Mouse (Mus musculus) adrenal gland, adult 8-10 months (tissue): Measurements from ENCODE around the gene Zfp712. TPM values are rescaled to one million over a fixed set of nuclear protein-coding genes. Genes with fewer than 3 reads are reported as not detected.

Experiments
- DNase-seq: peaks from one replicate; pipeline ENCODE4 v3.0.0; 2022
- total RNA-seq, 4 experiments: library from RNA; stranded (reverse); gene quantifications; 2 replicates each; pipeline ENCODE4 v1.2.4; 2022

The Zfp712 gene
- 1 to 10 TPM; 1.7 to 2.9 (median 2.2) TPM for total RNA-seq

DNA sequence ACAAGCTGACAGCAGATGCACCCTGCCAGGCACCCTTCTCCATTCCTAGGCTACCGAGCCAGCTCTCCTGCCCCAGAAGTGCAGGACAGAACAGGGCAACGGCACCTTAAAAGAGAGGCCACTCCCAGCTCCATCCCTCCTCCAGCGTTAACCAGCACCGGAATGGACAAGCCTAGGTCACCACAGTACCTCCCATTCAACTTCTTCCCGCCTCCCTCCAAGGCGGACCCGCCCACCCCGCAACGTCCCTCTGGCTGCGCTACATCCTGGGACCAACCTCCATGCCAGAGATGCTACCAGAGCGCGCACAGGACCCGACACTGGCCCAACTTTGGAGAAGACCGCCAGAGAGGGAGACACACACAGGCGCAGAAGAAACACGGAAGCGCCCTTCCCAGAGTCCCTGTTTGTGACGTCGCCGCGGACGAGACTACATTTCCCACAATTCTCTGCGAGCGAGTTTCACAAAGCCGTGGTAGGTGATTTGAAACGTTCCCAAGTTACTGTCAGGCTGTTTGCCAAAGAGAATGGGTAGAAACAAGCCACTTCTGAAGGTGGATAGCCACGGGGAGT lies at the start of gene Zfp712:
Zfp712 (minus strand) TSS at position 385 of the 573 bp plus-strand sequence.
- DNase-seq = peak; percentile 92

DNA sequence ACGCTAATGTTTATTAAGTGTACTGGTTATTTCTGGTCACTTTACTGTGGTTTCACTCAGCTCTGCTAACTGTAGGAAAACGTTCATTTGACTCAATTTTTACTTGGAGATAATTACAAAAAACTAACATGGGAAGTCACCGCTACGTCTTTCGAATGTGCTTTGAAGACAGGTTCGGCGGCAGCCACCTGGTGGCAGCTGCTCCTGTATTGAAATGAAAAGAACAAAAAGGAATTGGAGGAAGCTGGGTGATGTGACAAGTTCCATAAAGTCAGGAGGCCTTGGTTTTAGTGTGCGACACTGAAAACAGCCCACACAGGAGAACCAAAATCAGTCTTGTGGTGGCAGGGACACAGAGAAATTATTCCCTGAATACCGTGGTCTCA lies 47.8 kb upstream of the Zfp712 start:
- peak; percentile 19 for DNase-seq

DNA sequence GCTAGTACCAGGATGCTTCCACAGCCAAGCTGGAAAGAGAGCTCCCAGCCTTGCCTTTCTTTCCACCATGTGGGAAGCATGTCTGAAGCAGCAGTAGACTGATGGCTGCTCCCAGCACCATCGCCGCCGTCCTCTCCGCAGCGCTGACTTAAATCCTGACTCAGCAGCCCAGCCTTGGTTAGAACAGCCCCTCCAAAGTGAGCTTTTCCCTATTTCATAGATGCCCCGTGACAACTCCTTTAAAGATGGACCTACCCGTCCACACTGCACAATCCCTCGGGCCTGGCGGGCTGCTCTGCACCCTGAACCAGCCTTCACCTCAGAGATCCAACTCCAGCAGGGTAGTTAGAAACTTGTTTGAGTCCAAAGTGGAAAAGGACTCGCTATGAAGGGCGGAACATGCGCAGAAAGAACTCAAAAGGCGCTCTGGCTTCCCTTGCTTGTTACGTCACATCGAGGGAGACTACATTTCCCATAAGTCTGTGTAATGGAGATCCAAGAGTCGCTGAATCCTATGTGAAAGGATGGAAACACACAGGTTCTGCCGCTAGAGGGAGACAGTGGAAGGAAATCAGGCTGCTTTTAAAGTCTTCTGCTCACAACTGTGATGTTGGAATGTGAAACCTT lies 47.3 kb upstream of the Zfp712 start, which contains the start of gene Gm28557:
Gm28557 (minus strand) TSS at position 411 of the 627 bp plus-strand sequence.
- peak; percentile 89 for DNase-seq

DNA sequence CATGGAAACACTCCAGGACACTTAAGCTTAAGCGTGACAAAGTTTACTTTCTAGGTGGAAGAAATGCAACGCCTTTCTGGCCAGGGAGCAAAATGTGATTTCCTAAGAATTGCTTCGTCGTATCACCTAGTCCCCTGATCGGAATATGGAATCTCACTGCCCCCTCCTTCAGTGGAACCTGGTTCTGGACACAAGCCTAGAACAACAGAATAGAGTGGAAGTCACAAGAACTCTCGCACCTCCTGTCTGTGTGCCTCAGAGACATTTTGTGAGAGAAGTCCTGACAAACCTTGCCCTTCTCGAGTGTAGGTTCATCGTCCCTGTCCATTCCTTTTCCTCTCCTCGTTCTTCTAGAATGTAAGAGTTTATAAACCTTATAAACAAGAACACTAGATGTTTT lies 46.7 kb upstream of the Zfp712 start:
- no peak for DNase-seq

DNA sequence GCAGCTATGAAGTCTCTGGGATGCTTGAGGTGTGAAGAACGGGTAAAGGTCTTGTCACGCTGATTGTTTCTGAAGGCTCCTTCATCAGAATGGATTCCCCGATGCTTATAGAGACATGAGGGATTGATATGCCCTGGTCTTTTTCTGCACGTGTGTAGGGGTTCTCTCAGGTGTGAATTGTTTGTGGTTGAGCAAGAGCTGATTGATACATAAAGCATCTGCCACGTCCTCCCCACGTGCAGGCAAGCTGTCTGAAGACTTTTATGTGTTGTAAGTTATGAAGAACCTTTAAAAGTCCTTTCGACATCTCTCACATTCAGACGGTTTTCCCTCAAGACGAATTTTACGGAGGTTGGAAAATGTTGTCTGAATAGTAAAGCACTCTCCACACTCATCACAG lies 36.9 kb upstream of the Zfp712 start, which contains the start of gene Zfp708:
Zfp708 (minus strand) TSS at position 101 of the 400 bp plus-strand sequence.
- DNase-seq = no peak

DNA sequence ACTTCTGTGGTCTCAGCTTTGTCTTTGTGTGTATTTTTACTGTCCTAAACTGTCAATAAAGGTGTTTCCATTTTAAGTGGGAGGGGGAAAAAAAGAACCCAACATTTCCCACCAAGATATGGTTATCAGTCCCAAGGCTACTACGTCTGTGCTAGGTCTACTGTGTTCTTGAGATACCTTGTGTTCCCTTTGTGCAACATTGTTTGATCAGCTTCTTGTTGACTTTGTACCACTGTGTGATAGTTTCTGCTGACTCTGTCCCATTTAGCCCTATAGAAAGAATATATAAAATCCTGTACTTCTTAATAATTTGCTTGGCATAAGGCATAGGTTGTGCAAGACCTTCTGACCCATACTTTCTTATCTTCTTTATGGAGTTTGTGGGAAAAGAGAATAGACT lies 29.2 kb upstream of the Zfp712 start:
- no peak for DNase-seq

DNA sequence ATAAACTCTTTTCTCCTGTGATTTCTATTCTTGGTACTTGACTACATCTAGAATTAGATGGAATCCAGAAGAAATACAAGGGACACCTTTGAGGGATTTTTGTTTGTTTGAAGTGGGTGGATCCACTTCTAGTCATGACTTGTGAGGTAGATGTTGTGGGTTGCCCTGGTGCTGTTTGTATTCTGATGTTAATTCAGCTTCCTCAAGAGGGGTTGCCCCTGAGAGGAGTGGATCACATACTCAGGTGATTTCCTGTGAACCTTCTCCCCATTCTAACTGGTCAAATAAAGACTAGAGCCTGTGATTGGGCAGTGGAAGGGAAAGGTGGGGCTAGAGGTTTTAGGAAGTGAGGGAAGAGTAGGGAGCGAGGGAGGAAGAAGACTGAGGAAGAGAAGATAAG lies 21.0 kb upstream of the Zfp712 start:
- DNase-seq = no peak

DNA sequence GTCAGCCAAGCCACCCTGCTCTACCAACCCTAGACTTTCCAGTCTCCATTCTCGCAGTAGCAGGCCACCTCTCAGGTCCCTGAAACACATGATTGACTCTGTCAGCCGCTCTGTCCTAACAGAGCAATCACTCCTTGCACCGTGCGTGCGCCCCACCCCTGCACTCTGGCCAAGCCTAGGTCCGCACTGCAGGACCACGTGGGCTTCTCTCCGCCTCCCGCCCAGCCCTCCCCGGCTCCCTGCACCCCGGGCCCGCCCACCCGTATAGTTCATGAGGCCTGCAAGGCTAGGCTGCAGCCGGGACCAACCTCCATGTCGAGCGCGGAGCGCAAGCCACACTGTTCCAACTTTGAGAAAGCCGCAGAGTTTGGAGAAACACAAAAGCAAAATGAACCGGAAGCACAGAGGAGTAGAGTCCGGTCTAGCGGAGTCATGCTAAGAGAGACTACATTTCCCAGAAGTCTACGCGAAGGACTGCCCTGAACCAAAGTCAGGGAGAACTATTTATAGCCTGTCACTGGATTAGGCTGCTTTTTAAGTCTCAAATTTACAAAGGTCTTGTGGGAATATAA lies 20.3 kb upstream of the Zfp712 start:
- peak; percentile 68 for DNase-seq

DNA sequence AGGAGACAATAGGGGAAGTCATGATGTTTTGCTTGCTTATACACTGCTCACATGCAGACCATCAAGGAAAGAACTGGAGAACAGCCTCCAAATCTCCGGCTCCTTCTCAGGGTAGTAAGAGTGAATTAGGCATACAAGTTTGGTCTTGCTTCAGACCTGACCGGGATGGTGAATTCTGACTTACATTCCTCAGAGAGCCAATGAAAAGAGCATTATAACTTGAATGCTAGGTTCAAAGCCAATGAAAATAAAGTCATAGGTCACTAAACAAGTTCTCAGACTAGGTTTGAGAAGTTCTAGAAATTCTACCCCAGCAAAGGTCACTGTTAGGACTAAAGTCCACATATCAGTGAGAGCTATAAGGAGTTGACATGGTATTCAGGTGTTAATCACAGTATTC lies 16.3 kb upstream of the Zfp712 start:
- DNase-seq = no peak

DNA sequence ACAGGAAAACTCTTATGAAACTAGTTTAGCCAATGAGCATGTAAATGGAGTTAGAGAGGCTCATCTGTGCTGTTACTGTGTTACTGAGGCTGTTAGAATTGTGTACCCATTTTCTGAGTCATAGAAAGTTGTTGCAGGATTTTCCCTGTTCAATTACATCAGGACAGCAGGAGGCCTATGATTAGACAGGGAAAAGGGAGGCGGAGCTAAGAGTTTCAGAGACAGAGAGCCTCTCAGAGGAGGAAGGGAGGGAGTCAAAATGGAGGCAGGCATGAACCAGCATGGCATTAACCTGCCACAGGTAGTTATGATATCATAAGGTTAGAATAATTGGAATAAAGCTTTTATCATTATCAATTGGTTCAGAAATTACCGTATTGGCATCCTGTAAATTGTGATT lies 11.8 kb upstream of the Zfp712 start:
- no peak for DNase-seq

DNA sequence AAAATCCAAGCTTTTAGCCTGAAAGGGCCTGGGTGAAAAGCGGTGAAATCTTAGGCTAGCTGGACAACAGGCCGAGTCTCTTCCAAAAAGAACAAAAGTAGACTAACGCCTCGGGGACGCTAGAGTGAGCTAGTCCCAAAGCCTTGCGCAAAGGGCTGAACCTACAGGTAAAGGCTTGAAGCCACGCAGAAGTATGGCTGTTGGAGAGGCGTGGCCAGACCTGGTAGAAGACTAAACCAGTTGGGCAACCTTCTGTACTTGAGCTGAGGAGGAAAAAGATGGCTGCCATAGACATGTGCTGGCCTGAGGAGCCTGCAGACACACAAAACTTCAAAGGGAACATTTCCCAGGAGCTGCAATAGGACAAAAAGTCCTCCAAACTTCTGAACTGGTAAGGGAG lies 4.4 kb upstream of the Zfp712 start:
- no peak for DNase-seq

DNA sequence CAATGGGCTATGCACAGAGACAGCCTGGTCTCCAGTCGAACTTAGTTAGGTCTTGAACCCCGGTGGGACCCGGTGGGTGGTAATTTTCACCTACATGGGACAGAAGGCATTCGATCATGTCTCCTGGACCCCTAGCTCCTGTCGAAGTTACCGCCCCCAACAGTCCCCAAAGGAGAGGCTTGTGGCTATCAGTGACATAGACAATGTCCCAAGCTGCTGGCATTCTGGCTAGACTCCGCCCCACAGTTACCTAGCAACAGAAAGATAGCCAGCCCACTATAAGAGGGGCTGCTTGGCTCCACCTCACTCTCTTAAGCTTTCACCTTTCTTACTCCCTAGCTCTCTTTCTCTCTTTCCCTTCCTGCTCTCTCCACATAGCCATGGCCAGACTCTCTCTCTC lies 1.5 kb upstream of the Zfp712 start:
- DNase-seq = no peak

DNA sequence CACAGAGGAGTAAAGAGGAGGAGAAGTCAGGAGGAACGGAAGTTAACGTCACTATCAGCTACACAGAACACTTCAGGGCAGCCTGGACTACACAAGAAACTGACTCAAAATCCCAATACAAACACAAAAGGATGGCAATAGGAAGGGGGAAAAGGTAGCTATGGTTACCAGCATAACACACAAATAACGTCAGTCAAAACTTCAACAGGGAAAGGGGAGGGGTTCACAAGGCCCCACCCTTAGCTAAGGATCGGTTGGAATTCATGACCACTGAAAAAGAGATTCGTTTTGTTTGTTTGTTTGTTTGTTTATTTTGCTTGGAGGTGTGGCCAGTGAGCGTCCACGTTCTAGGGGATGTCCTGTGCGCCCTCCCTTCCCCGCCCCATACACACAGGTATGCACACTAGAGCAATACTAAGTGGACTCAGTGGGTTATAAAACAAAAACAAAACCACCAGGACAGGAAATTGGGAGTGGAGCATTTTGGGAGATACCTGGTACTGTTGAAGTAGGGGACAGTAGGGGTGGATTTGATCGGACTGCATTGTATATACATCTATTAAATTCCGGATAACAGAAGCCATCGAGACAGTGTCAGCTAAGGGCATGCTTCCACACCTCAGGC lies 697 bp downstream of the Zfp712 start:
- no peak for DNase-seq

Other genes with a start within 250 kb of the Zfp712 start
- gene Gm10767, start 156.3 kb downstream of the Zfp712 start, total RNA-seq = 1 to 10 TPM in 3 of 4 experiments, under 1 TPM in 1; 0.70 to 2.6 (median 1.5) TPM
- 1 to 10 TPM in 1 of 4 experiments, under 1 TPM in 2, not detected in 1; 0.73 to 2.2 (median 0.84) TPM for gene Zfp708, start 36.8 kb upstream of the Zfp712 start, total RNA-seq
- gene Gm28557, start 47.4 kb upstream of the Zfp712 start, total RNA-seq = 1 to 10 TPM; 5.1 to 8.4 (median 7.4) TPM
- gene Rslcan18, start 55.1 kb upstream of the Zfp712 start, total RNA-seq = 1 to 10 TPM in 2 of 4 experiments, under 1 TPM in 2; 0.62 to 2.5 (median 1.0) TPM
- gene Zfp759, start 60.5 kb upstream of the Zfp712 start, total RNA-seq = 1 to 10 TPM; 3.9 to 7.1 (median 5.4) TPM
- 1 to 10 TPM; 5.6 to 9.3 (median 6.9) TPM for gene Rsl1, start 112.0 kb upstream of the Zfp712 start, total RNA-seq
- gene Zfp455, start 133.3 kb upstream of the Zfp712 start, total RNA-seq = 1 to 10 TPM; 2.3 to 3.0 (median 2.6) TPM
- gene Zfp458, start 217.3 kb upstream of the Zfp712 start, total RNA-seq = 1 to 10 TPM; 2.9 to 5.5 (median 4.4) TPM
- 1 to 10 TPM; 3.0 to 4.8 (median 4.4) TPM for gene Zfp457, start 245.3 kb upstream of the Zfp712 start, total RNA-seq